Mouse (Mus musculus): Measurements from ENCODE around the gene Hpca.

GRCm38 (mm10) chr4:129086078-129086477 is 35.8 kb downstream of the Hpca start:
- TF ChIP-seq CTCF (conservative IDR thresholded peaks at IDR 0.05; ENCODE audit: insufficient read depth, insufficient read length, low read depth, low read length) (peak; percentile 84), POLR2A (IDR thresholded peaks at IDR 0.05; ENCODE audit: low read depth, low read length) (no peak)
